Mouse (Mus musculus) T-helper 17 cell (primary cell): ENCODE results near the gene Snx30.

Experiments
- in situ Hi-C, 2 experiments: fragments of 300-600 bp; cut with MboI, MseI; formaldehyde crosslinking; loops; 1 replicate in 1 of 2; 2 replicates in 1 of 2; pipeline ENCODE4 v1.15.1; 2025; ENCODE audit warnings: high pct_unique_total_duplicates in 2 of 2

Gene Snx30

GRCm38 (mm10) chr4:59793626-59794025 lies 12.0 kb upstream of the Snx30 start:
- in situ Hi-C loops: loop anchor here (5.0 to 10.0 kb wide), 2 partner anchors 51 to 54 kb away; no protein-coding TSS in a partner anchor

- in situ Hi-C loops: loop anchor here (5.0 to 10.0 kb wide), 2 partner anchors 51 to 53 kb away; no protein-coding TSS in a partner anchor
Observed at GRCm38 (mm10) chr4:59794116-59794515, 11.5 kb upstream of the Snx30 start.

GRCm38 (mm10) chr4:59795788-59796455 lies 9.7 kb upstream of the Snx30 start:
- in situ Hi-C loops: loop anchor here in 1 of 2 experiments (10.0 kb wide), 1 partner anchor 49 kb away; no protein-coding TSS in a partner anchor

- in situ Hi-C loops: no loop called here
Observed at GRCm38 (mm10) chr4:59800181-59800580, 5.5 kb upstream of the Snx30 start.

GRCm38 (mm10) chr4:59801489-59801888 lies 4.2 kb upstream of the Snx30 start, which contains the start of gene Inip:
Inip (minus strand) TSS chr4:59801589.
- in situ Hi-C loops: no loop called here

- in situ Hi-C loops: no loop called here
Observed at GRCm38 (mm10) chr4:59802107-59802506, 3.5 kb upstream of the Snx30 start.

GRCm38 (mm10) chr4:59802792-59803191 lies 2.8 kb upstream of the Snx30 start:
- in situ Hi-C loops: no loop called here

- in situ Hi-C loops: no loop called here
Observed at GRCm38 (mm10) chr4:59803358-59803757, 2.3 kb upstream of the Snx30 start.

- in situ Hi-C loops: no loop called here
Observed at GRCm38 (mm10) chr4:59804754-59805153, 886 bp upstream of the Snx30 start.

- in situ Hi-C loops: no loop called here
Observed at GRCm38 (mm10) chr4:59805968-59806878, 583 bp downstream of the Snx30 start.

- in situ Hi-C loops: no loop called here
Observed at GRCm38 (mm10) chr4:59806879-59807195, 1.2 kb downstream of the Snx30 start.

GRCm38 (mm10) chr4:59807521-59807920 lies 1.9 kb downstream of the Snx30 start:
- in situ Hi-C loops: no loop called here

- in situ Hi-C loops: no loop called here
Observed at GRCm38 (mm10) chr4:59808396-59808795, 2.8 kb downstream of the Snx30 start.

- in situ Hi-C loops: no loop called here
Observed at GRCm38 (mm10) chr4:59814094-59814493, 8.5 kb downstream of the Snx30 start.

- in situ Hi-C loops: no loop called here
Observed at GRCm38 (mm10) chr4:59815121-59815810, 9.6 kb downstream of the Snx30 start.

- in situ Hi-C loops: no loop called here
Observed at GRCm38 (mm10) chr4:59816016-59816415, 10.4 kb downstream of the Snx30 start.

GRCm38 (mm10) chr4:59816477-59816876 lies 10.8 kb downstream of the Snx30 start:
- in situ Hi-C loops: no loop called here

GRCm38 (mm10) chr4:59817790-59818189 lies 12.2 kb downstream of the Snx30 start:
- in situ Hi-C loops: no loop called here

GRCm38 (mm10) chr4:59818498-59818897 lies 12.9 kb downstream of the Snx30 start:
- in situ Hi-C loops: no loop called here

GRCm38 (mm10) chr4:59819054-59819472 lies 13.4 kb downstream of the Snx30 start:
- in situ Hi-C loops: no loop called here

- in situ Hi-C loops: no loop called here
Observed at GRCm38 (mm10) chr4:59819477-59820022, 13.9 kb downstream of the Snx30 start.

- in situ Hi-C loops: no loop called here
Observed at GRCm38 (mm10) chr4:59821516-59821915, 15.9 kb downstream of the Snx30 start.
